Mouse (Mus musculus): ENCODE measurements around the gene Mynn. TPM values are rescaled to one million over a fixed set of nuclear protein-coding genes. Genes with fewer than 3 reads are reported as not detected.

Mynn gene
- total RNA-seq, 2 experiments from 2014 or later = 19.0 to 24.1 TPM

DNA sequence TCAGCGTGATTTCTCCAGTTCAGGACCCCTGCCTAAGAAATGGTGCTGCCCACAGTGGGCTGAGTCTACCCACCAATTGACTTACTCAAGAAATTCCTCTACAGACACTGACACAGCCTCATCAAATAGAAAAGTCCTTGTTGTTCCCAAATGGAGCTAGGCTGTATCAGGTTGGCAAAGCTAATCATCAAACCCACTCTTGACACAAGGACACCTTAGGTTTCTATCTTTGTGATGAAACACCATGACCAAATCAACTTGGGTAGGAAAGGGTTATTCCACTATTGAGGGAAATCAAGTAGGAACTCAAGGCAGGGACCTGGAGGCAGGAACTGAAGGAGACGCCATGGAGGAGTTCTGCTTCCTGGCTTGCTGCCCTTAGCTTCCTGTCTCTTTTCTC lies 42.3 kb downstream of the Mynn start, which contains the start of gene Lrriq4:
Gene Lrriq4, plus strand, starts transcription at position 301 of the 400 bp plus-strand sequence.
- DNase-seq = no peak

DNA sequence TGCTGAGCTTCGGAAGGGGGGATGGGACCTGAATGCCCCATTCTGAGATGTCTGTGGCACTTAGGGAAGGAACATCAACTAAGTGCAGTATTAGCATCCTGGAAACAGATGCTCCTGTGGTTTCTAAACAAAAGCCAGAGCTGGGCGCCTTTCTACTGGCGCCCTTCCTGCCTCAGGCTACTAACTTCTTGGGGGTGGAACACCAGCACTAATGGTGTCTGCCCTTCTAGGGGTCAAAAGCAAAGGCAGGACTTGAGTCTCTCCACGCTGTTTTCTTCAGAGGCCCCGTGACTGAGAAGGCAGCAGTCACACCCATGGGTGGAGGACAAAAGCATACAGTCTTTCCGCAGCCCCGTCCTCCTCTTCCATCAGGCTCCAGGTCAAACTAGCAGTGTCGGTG lies 44.9 kb downstream of the Mynn start:
- DNase-seq = no peak

DNA sequence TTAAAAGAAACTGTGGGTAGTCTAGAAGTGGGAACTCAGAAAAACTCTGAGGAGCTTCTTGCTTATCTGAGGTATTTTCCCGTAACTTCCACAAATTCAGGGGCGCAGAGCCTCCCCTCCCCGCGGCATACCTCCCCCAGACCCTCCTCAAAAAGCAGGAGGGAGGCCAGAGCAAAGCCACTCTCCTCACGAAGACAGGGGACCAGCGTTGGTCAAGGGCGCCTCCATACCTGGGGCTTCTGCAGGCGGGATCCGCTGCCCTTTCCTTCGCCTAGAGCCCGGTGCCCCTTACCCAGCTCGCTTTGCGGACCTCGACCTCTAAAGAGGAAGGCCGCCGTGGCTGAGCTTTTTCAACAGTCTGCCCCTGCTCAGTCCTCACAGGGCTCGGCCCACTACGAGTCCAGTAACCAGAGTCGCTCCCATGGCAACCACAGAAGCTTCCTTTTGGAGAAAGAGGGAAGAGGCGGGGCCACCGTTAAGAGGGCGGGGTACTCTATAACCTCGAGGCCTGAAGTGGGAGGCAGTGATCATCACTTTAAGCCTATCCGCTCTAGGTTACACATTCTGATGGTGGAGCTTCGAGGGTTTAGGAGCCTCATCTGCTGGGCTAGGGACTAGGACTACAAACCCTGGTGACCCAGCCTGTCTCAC lies 45.7 kb downstream of the Mynn start, which contains the start of gene Lrrc34:
Gene Lrrc34, minus strand, starts transcription at position 430 of the 651 bp plus-strand sequence.
- peak; percentile 42 to 55 for DNase-seq

DNA sequence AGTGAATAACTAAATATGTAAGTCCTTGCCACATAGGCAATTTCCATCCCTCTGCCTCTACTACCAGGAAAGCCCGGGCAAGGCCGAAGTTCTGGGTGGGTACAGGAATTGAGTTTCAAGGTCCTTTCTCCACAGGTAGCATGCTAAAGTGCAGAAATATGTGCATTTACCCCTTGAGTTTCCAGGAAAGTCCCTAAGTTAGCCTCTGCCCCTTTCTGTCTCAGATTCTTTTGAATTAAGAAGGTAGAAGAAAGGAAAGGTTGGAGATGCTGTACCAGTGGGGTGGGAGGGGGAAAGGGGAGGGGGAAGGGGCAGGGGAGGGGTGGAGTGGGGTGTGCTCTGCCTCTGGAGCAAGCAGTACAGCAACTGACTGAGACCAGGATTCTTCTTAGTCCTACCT lies 46.6 kb downstream of the Mynn start:
- no peak for DNase-seq

DNA sequence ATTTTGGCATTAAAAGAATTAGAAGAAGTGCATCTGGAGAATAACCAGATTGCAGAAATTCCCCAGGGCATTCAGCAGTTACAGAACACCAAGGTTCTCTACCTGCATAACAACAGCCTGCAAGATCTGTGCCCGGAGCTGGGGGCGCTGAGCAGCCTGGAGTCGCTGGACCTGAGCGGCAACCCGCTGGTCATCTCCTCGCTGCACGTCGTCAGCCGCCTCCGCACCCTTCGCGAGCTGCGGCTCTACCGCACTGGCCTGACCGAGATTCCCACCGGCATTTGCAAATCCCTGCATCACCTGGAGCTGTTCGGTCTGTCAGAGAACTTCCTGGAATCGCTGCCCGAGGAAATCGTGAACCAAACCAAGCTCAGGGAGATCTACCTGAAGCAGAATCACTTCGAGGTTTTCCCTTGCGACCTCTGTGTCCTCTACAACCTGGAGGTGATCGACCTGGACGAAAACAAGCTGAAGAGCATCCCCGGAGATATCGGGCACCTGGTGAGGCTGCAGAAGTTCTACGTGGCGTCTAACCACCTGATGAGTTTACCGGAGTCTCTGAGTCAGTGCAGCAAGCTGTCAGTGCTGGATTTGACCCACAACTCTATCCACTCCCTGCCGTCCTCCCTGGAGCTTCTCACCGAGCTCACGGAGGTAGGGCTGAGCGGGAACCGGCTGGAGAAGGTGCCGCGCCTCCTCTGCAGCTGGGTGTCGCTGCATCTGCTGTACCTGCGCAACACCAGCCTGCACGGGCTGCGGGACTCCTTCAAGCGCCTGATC lies 48.4 kb downstream of the Mynn start:
- peak; percentile 7 to 12 for DNase-seq

DNA sequence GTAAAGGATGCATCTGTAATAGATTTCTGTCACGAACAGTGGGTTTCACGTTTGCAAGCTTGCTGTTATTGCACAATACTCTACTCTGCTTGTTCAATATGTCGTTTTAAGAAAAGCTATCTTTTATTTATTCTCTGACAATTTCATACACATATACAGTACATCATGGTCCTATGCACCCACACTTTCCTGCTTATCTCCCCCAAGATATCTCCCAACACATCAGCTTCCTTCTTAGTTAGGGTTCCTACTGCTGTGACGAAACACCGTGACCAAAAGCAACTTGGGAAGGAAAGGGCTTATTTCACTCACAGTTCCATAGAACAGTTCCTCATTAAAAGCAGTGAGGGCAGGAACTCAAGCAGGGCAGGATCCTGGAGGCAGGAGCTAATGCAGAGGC lies 54.1 kb downstream of the Mynn start:
- no peak for DNase-seq

DNA sequence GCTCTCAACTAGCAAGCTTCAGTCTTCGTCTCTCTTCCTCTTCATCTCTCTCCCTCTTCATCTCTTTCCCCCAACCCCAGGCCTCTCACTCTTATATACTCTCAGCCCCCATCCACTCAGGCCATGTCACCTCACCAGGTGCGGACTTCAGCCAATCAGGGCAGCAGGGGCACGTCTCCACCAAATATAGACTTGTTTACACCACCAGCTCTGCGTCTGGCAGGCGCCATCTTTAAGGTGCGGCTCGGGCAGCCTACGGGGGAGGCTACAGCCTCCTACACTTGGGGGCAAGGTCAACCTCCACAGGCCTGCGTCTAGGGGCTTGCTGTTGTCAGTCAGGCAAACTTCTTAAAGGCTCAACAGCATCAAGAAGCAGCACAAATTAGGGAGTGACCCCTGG lies 56.6 kb downstream of the Mynn start:
- DNase-seq = no peak

Other genes with a start within 250 kb of the Mynn start
- 1 to 10 TPM; 6.4 TPM for gene Mecom, start 54.1 kb upstream of the Mynn start, total RNA-seq (2021)
- gene Actrt3, start 2.1 kb upstream of the Mynn start, total RNA-seq (2021) = not detected
- gene Lrriq4, start 42.4 kb downstream of the Mynn start, total RNA-seq (2021) = not detected
- under 1 TPM in 1 of 2 experiments, not detected in 1; 0.13 TPM for gene Lrrc34, start 45.8 kb downstream of the Mynn start, total RNA-seq (2021)
- not detected for gene Lrrc31, start 97.8 kb downstream of the Mynn start, total RNA-seq (2021)
- gene Samd7, start 144.2 kb downstream of the Mynn start, total RNA-seq (2021) = not detected
- gene Sec62, start 190.8 kb downstream of the Mynn start, total RNA-seq (2021) = 100 to 1,000 TPM in 1 of 2 experiments, 10 to 100 TPM in 1; 97.2 to 105 TPM